Mouse (Mus musculus): Measurements from ENCODE around the gene Sept10. TPM values are rescaled to one million over a fixed set of nuclear protein-coding genes. Genes with fewer than 3 reads are reported as not detected.

Gene Sept10
- total RNA-seq (2021), result 1 to 10 TPM; 6.7 to 8.3 TPM
- long read RNA-seq, experiment 1, partial matches to known transcripts, result 0 of 3 reads
- long read RNA-seq, experiment 1, other reads (novel, unspliced or antisense), result 1 of 3 reads
- long read RNA-seq, experiment 2, partial matches to known transcripts, result 0 of 2 reads
- long read RNA-seq, experiment 2, other reads (novel, unspliced or antisense), result 1 of 2 reads

DNA sequence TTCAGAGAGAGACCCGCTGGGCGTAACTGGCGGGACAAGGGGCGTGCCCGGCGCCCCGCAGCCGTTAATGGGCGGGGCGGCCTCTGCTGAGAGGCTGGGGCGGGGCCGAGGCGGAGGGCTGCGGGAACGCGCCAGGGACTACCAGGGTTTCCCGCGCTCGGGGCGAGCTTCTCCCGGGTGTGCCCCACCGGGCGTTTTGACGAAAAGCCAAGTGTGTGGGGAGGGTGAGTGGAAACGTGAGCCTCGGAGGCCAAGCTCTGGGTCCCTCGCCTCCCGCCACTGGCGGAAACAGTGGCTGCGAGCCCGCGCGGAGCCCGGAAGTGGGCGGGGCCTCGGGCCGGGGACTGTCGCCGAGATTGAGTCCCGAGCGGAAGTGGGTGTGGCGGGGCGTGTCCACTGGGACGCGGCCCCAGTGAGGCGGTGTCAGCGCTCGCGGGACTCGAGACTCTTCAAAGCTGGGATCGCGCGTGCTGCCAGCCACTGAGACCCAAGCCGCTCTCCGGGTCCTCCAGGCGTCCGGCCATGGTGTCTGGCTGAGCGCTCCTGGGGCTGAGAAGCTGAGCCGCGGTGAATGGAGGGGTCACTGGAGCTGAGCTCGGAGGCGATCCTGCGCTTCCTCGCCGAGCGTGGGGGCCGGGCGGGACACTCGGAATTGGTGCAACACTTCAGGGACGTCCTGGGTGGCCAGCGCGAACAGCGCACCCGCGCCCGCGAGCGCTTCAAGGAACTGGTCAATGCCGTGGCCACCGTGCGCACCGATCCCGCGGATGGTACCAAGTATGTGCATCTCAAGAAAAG, at the start of gene Sept10, which contains the start of gene Sowahc:
TSS of gene Sept10 (minus strand) at position 375 of the 798 bp plus-strand sequence.
TSS of gene Sowahc (plus strand) at position 481 of the 798 bp plus-strand sequence.
- peak; percentile 96 for DNase-seq

- DNase-seq, result no peak
These were observed 47.1 kb upstream of the Sept10 start for GRCm38 (mm10) chr10:59268754-59269153.

- no peak for DNase-seq
These were observed 46.5 kb upstream of the Sept10 start for GRCm38 (mm10) chr10:59268109-59268508.

DNA sequence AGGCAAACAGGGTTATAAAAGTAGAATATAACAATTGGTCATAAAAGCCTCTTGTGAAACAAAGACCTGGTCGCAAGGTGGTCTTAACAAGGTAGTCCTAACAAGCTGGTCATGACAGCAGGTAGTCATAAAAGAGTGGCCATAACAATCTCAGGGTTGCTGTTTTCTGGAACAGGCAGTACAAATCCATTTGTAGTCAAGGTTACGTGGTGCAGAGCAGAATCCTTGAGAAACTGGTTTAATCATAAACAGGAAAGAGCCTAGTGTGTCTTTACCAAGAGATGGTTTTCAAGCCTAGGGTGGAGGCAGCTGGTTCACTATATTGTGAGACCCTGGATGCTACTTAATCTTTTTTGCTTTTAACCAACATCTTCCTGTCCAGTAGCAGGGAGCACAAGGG, 45.6 kb upstream of the Sept10 start:
- no peak for DNase-seq

GRCm38 (mm10) chr10:59266097-59266496, 44.5 kb upstream of the Sept10 start:
- DNase-seq, result no peak

DNA sequence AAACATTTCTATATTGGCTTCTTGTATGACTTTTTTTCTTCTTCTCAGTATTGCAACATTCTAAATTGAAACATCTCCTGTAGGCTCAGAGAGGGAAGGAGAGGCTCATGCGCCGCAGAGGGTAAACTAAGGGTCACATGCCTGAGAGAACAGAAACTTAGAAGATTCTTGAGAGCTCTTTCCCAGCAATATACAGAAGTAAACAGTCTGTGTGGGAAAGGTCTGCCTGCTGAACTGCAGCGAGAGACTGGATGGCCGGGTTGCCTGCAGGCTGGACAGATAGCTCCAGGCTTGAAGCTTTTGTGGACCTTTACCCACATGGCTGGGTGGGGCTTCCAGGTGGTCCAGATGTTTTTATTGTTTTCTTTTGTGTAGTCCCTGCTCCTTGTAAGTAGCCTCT, 44.0 kb upstream of the Sept10 start:
- no peak for DNase-seq

DNA sequence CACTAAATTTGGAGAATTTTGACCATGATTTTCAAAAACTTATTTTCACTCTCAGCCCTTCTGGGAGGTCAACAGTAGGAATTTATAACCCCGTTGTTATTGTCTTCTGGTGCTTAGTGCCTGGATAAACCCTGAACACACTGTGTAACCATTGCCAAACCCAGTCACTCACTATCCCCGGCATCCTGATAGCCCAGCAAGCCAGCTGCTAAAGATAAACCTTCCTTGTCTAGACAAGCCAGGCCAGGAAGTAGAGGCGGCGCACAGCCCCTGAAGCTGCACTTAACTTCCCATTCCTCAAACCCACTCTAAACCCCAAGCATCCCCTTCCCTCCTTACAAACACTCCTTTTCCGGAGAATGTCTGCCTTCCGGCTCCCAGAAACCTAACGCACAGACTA, 43.4 kb upstream of the Sept10 start:
- no peak for DNase-seq

- no peak for DNase-seq
These were observed 41.3 kb upstream of the Sept10 start for GRCm38 (mm10) chr10:59262979-59263378.

GRCm38 (mm10) chr10:59262021-59262420, 40.4 kb upstream of the Sept10 start:
- DNase-seq, result no peak

DNA sequence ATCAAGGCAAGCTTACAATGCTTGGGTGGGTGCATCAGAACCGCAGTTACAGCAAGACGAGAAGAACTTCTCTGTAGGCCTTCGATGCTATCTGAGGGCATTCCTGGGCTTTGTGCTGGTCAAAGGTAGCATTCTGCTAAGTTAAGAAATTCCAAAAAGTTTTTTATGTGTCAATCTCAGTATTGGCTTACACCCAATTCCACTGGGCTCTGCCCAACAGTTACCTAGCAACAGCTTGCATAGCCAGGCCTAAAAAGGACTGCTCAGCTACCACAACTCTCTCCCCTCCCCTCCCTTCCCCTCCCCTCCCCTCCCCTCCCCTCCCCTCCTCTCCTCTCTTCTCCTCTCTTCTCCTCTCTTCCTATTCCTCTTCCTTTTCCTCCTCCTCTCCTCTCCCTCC, 40.0 kb upstream of the Sept10 start:
- no peak for DNase-seq

- DNase-seq, result no peak
These were observed 37.9 kb upstream of the Sept10 start for GRCm38 (mm10) chr10:59259572-59259971.

DNA sequence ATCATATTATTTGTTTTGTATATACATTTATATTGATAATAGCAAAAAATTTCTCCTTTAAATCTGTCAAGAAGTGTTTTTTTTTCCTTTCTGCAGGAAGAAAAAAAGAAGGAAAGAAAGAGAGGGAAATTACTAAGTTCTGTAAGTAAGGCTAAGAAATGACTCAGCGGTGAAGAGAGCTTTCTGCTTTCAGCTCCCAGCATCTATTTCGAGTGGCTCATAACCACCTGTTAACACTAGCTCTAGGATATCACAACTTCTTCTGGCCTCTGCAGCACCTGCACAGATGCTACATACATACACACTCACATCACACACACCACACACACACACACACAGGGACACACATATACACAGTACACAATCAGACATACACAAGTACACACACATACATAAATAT, 34.9 kb upstream of the Sept10 start:
- no peak for DNase-seq

DNA sequence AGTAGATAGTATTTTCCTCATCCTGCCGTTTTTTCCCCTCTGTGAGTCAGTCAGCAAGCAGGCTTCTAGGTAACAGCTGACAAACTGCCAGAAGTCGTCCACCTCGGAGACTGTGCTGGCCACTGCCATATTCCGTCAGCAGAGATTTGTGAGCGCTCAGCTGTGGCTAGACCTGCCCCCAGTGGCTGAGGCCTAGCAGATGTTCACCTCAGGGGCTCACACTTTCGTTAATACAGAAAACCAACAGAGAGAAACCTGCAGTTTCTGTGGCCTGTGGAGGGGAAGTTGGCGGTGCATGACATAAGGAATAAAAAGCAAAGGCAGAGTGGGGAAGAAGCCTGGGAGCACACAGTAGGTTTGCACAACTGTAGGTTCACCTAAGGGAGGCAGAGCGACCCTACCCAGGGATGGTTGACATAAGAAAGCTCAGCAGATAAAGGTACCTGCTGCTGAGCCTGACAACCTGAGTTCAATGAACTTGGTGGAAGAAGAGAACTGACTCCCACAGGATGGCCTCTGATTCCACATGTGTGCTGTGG, 32.0 kb upstream of the Sept10 start:
- DNase-seq, result no peak

GRCm38 (mm10) chr10:59252396-59252795, 30.7 kb upstream of the Sept10 start:
- no peak for DNase-seq

DNA sequence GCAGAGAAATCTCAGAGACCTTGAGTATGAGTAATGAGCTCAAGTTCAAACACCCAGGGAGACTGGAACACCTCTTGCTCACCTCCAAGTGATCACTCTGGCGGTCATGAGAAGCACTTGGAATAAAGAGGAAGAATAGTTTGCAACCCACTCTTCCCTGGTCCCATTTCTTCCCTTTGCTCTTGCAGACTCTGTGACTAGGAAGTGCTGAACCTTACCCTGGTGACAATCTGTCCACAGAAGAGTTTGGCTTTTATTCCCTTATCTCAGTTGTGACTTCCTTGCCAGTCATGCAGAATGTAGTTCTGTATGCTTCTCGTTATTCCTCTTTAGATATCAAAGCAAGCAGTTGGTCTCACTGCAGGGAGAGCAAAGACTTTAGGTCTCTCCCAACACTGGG, 30.3 kb upstream of the Sept10 start:
- no peak for DNase-seq

DNA sequence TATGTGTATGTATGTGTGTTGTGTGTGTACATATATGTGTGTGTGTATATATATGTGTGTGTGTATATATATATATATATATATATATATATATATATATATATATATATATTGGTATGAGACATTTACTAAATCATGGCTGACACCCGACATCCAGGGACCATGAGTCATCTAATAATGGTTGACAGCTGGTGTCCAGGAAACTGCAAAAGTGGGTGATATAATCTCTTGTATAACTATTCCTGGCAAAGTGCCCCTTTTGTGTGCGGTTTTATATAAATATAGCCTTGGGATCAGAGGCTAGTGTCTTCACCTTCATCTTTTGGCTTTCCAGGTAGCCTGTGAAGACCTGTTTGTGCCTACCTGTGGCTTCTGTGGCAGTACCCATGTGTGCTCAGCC, 29.0 kb upstream of the Sept10 start:
- DNase-seq, result no peak

- DNase-seq, result no peak
These were observed 27.9 kb upstream of the Sept10 start for GRCm38 (mm10) chr10:59249531-59249930.

- DNase-seq, result no peak
These were observed 19.5 kb upstream of the Sept10 start for GRCm38 (mm10) chr10:59241141-59241541.

DNA sequence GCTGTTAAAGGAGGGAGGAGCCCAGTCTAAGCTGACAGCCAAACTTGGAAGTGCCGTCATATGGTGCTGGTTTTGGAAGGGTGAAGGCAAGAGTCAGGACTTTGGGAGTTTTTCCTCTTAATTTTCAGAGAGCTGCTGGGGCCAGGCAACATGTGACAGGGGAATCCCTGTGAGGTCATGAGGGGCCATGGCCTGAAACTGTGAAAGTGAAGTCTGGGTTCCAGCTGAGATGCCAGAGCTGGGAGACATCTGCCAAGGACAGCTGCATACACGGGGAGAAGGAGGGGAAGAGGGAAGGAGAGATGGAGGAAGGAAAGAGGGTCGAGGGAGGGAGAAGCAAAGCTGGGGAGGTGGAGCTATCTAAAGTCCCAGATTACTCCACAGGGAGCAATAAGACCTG, 16.1 kb upstream of the Sept10 start:
- DNase-seq, result peak; percentile 8

GRCm38 (mm10) chr10:59236486-59236885, 14.8 kb upstream of the Sept10 start:
- DNase-seq, result no peak

DNA sequence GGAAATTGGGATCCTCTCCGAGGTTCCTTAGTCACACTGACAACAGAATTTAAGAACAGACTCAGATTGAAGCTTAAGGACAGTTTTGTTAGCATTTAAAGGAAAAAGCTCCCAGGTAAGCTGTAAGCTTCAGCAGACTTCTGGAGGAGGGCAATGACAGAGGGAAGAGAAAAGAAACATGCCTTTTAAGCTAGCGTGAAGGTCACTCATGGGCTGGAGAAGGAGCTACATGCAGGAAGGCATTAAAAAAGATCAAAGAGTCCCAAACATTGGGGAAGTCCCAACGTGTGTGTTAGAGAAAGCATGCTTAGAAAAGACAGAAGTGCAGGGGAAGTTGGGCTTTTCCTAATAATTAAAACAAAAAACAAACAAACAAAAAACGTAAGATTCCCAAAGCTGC, 14.2 kb upstream of the Sept10 start:
- no peak for DNase-seq

- no peak for DNase-seq
These were observed 13.6 kb upstream of the Sept10 start for GRCm38 (mm10) chr10:59235227-59235626.

DNA sequence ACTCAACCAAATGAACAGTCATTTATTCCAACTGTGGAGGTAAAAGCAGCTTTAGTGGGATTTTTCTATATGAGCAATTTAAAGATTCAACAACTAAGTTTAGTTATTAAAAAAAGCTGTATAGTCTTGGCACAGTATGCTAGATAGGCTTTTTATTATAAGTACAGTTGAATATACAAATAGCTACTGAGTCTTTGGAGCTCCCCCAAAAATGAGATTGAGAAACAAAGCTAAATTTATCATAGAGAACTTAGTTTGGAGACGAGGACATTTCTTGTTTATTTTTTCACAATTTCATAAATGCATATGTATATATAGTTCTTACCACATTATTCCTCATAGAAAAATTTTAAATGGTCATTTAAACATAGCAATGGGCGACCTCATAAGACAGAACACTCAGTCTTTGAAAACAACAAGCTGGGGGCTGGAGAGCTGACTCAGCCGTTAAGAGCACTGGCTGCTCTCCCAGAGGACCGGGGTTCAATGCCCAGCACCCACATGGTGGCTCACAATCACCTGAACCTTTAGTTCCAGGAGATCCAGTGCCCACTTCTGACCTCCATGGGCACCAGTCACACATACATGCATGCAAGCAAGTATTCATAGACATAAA, 7.7 kb upstream of the Sept10 start:
- DNase-seq, result no peak

Data from gastrocnemius, postnatal 25 days (tissue).